Mouse (Mus musculus) hindbrain, postnatal 0 days (tissue): ENCODE results near the gene Kcnab1. TPM values are rescaled to one million over a fixed set of nuclear protein-coding genes. Genes with fewer than 3 reads are reported as not detected.
A peak's percentile ranks its signal among the peaks of the same experiment; 100 is the strongest.

Source experiments
- ATAC-seq: fragments of 200-750 bp; cut with Nextera tagmentation; 2 replicates; pipeline ENCODE4 v1.8.0; 2017; ENCODE audit warnings: mild to moderate bottlenecking, moderate TSS enrichment, moderate library complexity
- DNase-seq: peaks from one replicate; pipeline ENCODE4 v3.0.0-alpha.2; 2015; ENCODE audit warnings: low spot score
- H3K27ac ChIP-seq: fragments of 300-500 bp; sonication (generic); 2 replicates; pipeline ENCODE4 v1.5.1; 2014; ENCODE audit warnings: mild to moderate bottlenecking
- H3K27me3 ChIP-seq: fragments of 300-500 bp; sonication (generic); 2 replicates; pipeline ENCODE4 v1.6.1; 2014; ENCODE audit warnings: low read length, mixed read lengths; ENCODE audit not compliant: insufficient read depth
- H3K36me3 ChIP-seq: fragments of 300-500 bp; sonication (generic); 2 replicates; pipeline ENCODE4 v1.6.1; 2014; ENCODE audit warnings: low read length, mixed read lengths; ENCODE audit not compliant: insufficient read depth
- H3K4me1 ChIP-seq: fragments of 300-500 bp; sonication (generic); 2 replicates; pipeline ENCODE4 v1.6.1; 2014; ENCODE audit warnings: antibody characterized with exemption, low read length, mixed read lengths; ENCODE audit not compliant: insufficient read depth
- H3K4me2 ChIP-seq: fragments of 300-500 bp; sonication (generic); 2 replicates; pipeline ENCODE4 v1.6.1; 2014; ENCODE audit warnings: low read depth, mild to moderate bottlenecking, low read length, moderate library complexity, mixed read lengths
- H3K4me3 ChIP-seq: fragments of 300-500 bp; sonication (generic); 2 replicates; pipeline ENCODE4 v1.5.1; 2014; ENCODE audit warnings: low read length
- H3K9ac ChIP-seq: fragments of 300-500 bp; sonication (generic); replicated peaks from 2 replicates; pipeline ENCODE4 v1.6.1; 2014; ENCODE audit warnings: mild to moderate bottlenecking, low read length, moderate library complexity, mixed read lengths
- H3K9me3 ChIP-seq: fragments of 300-500 bp; sonication (generic); 2 replicates; pipeline ENCODE4 v1.6.1; 2016; ENCODE audit warnings: low read length, mixed read lengths
- CTCF ChIP-seq: IDR thresholded peaks from 2 replicates; pipeline ENCODE4 v1.5.1; 2016; ENCODE audit warnings: antibody characterized with exemption, control low read depth, low read depth
- WGBS: fragments of 180-500 bp; shearing (Covaris S2); extraction: QIAGEN DNeasy Blood & Tissue Kit; methylation state at CpG from one replicate; pipeline ENCODE4 v1.1.7; 2014; 5-methylcytosine and 5-hydroxymethylcytosine counted together
- polyA plus RNA-seq: library from polyadenylated mRNA; unstranded; fragments of >200 nt; fragmentation: Nextera tagmentation; extraction: Ambion mirVana; gene quantifications from 2 replicates; pipeline ENCODE4 v1.2.1, GENCODE M21; 2015
- total RNA-seq: library from RNA; depleted of rRNA; stranded (reverse); fragments of >200 nt; gene quantifications from 2 replicates; pipeline ENCODE4 v1.2.3, GENCODE M21; 2014

Kcnab1 gene
- total and polyA plus RNA-seq, 2 experiments from 2014 or later = 6.3 to 11.3 TPM

GRCm38 (mm10) chr3:65217673-65218579 lies 108.7 kb downstream of the Kcnab1 start:
- H3K36me3 ChIP-seq = no peaks in the 10 kb centered on the region
- no peaks in the 10 kb centered on the region for H3K4me1 ChIP-seq
- DNase-seq = no peak
- H3K9ac ChIP-seq = no peak overlapping the region
- no peaks in the 10 kb centered on the region for H3K9me3 ChIP-seq
- ATAC-seq = no peak
- H3K4me3 ChIP-seq = no peak overlapping the region
- H3K4me2 ChIP-seq = no peak overlapping the region
- no peak overlapping the region for H3K27ac ChIP-seq
- WGBS = 68% methylated on average over 7 of the region's 7 CpGs
- no peaks in the 10 kb centered on the region for H3K27me3 ChIP-seq
- no peak for TF ChIP-seq CTCF

- no peak overlapping the region for H3K4me3 ChIP-seq
- H3K9ac ChIP-seq = no peak overlapping the region
- peak; percentile 41; the same call in 1 of the 2 replicates for TF ChIP-seq CTCF
- no peaks in the 10 kb centered on the region for H3K9me3 ChIP-seq
- no peak overlapping the region for H3K4me2 ChIP-seq
- DNase-seq = peak; percentile 28
- H3K36me3 ChIP-seq = no peaks in the 10 kb centered on the region
- no peaks in the 10 kb centered on the region for H3K4me1 ChIP-seq
- H3K27ac ChIP-seq = no peak overlapping the region
- no peaks in the 10 kb centered on the region for H3K27me3 ChIP-seq
- ATAC-seq = 0 out of 2 replicates have a peak, but pooled peaks have one; percentile 63
Observed at GRCm38 (mm10) chr3:65220287-65220686, 111.1 kb downstream of the Kcnab1 start.

DNA sequence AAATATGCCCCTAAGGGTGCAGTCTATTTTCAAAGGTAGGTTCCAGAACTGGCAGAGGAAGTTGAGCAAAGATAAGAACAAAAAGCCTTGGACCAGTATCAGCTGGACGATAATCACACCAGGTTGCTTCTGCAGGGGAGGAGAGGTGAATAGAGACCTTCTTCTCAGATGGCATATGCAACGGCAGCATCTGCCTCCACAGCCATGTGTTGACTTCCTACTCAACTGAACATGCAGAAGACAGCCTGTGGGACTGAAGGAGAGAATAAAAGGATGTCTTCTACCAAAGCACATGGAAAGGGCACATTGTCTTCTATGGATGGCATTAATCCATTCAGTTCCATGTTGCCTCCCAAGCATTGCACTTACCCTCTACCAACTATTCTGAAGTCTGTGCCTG lies 114.5 kb downstream of the Kcnab1 start:
- H3K4me1 ChIP-seq = no peaks in the 10 kb centered on the region
- no peaks in the 10 kb centered on the region for H3K27me3 ChIP-seq
- no peak overlapping the region for H3K9ac ChIP-seq
- no peaks in the 10 kb centered on the region for H3K9me3 ChIP-seq
- WGBS = 79% methylated on average over 2 of the region's 2 CpGs
- no peak for TF ChIP-seq CTCF
- no peak overlapping the region for H3K4me2 ChIP-seq
- DNase-seq (no peak), ATAC-seq (no peak)
- no peak overlapping the region for H3K27ac ChIP-seq
- H3K4me3 ChIP-seq = no peak overlapping the region
- H3K36me3 ChIP-seq = no peaks in the 10 kb centered on the region

DNA sequence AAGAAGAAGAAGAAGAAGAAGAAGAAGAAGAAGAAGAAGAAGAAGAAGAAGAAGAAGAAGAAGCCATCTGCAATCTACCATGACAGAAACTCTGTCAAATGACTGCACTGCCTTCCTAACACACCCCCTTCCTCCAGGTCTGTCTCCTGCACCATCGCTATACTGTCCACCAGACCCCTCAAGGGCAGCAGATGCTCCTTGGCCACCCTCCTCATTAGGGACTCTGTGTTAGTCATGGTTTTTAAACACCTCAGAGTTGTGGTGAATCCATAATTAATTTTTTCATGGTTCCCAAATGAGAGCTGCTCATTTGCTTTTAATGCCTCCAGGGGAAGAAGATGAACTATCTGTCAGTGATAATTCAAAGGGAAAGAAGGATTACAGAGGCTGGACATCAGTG lies 121.8 kb downstream of the Kcnab1 start:
- H3K4me2 ChIP-seq = no peak overlapping the region
- no peaks in the 10 kb centered on the region for H3K27me3 ChIP-seq
- no peak overlapping the region for H3K4me3 ChIP-seq
- WGBS = 60% methylated on average over 1 of the region's 1 CpGs
- no peak overlapping the region for H3K9ac ChIP-seq
- H3K9me3 ChIP-seq = 0 out of 2 replicates have a peak, but pooled peaks cover 2% of the 10 kb centered on the region
- H3K36me3 ChIP-seq = no peaks in the 10 kb centered on the region
- H3K27ac ChIP-seq = no peak overlapping the region
- no peak for DNase-seq
- H3K4me1 ChIP-seq = no peaks in the 10 kb centered on the region
- no peak for TF ChIP-seq CTCF
- ATAC-seq = no peak

DNA sequence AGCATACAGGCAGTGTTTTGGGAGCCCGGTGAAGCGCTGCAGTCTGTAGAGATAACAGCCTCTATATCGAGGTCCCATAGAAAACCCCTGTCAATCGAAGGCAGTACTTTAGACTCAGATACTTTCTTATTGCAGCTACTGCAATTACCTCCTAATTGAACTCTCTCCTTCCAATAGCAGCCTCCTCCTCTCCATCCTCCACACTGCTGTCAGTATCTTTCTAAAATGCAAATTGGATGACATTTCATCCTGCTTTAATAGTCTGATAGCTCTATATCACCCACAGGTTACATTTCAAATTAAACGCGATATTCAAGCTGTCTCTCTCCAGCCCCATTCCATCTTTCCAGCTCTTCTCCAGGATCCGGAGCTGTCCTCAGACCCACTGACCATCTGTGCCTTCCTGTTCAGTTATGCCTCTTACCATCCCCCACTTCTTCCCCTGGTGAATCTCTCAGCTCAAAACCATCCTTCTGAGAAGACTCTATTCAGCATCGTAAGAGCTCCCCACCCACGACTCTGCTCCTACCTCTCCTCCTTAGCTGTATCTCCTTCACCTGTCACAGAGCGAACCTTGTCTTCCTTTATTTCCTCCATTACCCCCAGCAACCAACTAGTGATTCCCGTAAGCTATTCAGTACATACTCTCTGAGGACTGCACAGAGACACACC lies 122.4 kb downstream of the Kcnab1 start:
- ATAC-seq = peak; percentile 27; the same call in 1 of the 2 replicates
- WGBS = 73% methylated on average over 11 of the region's 11 CpGs
- H3K4me1 ChIP-seq = no peaks in the 10 kb centered on the region
- 0 out of 2 replicates have a peak, but pooled peaks cover 5% of the 10 kb centered on the region for H3K9me3 ChIP-seq
- H3K27me3 ChIP-seq = no peaks in the 10 kb centered on the region
- H3K9ac ChIP-seq = no peak overlapping the region
- no peaks in the 10 kb centered on the region for H3K36me3 ChIP-seq
- no peak for DNase-seq
- H3K4me2 ChIP-seq = no peak overlapping the region
- no peak for TF ChIP-seq CTCF
- no peak overlapping the region for H3K4me3 ChIP-seq
- no peak overlapping the region for H3K27ac ChIP-seq

DNA sequence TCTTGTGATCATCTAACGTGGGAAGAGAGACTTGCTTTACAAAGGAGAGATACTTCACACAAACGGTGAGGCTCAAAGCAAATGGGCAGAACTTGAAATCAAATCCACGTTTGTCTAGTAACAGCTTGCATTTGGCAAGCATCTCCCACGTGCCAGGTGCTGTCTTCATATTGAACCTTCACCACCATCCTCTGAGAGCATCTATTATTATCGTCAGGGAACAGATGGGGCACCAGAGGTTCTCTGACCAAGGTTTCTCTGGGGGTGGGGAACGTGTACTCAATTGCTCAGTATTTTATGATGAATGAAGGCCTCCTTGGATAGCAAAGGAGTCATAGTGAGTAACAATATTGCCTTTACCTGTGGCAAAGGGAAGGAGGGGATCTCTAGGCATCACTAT lies 139.8 kb downstream of the Kcnab1 start:
- H3K27me3 ChIP-seq = no peaks in the 10 kb centered on the region
- H3K9me3 ChIP-seq = no peaks in the 10 kb centered on the region
- DNase-seq (no peak), ATAC-seq (no peak)
- no peaks in the 10 kb centered on the region for H3K4me1 ChIP-seq
- TF ChIP-seq CTCF = no peak
- no peak overlapping the region for H3K27ac ChIP-seq
- H3K36me3 ChIP-seq = no peaks in the 10 kb centered on the region
- no peak overlapping the region for H3K9ac ChIP-seq
- WGBS = 62% methylated on average over 6 of the region's 6 CpGs
- no peak overlapping the region for H3K4me3 ChIP-seq
- H3K4me2 ChIP-seq = no peak overlapping the region
